Mouse (Mus musculus): ENCODE measurements around the gene Nr5a1. TPM values are rescaled to one million over a fixed set of nuclear protein-coding genes. Genes with fewer than 3 reads are reported as not detected.

The Nr5a1 gene
- total and polyA plus RNA-seq, 3 experiments: 0.04 TPM; not detected in 2

DNA sequence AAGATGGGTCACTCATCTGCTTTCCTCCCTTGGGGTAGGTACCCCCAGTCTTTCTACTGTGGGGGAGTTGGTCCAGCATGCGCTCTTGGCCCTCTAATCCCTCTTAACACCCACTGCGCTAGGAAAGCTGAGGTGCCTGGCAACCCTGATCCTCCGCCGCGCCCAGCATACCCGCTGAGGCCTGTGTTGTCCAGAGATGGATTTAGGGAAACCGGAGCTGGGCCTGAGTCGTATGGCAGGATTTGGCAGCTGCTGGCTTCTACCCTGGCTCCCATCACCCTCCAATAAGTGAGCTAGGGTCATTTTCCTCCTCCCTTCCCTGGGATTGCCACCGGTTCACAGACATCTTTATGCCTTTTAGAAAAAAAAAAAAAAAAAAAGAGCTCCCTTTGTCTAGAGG is 18.6 kb downstream of the Nr5a1 start:
- Histone ChIP-seq H3K27ac (ENCODE audit: insufficient read depth, low read depth) (no peak overlapping the region), H3K36me3 (replicated peaks in 1 of 2; ENCODE audit: control insufficient read depth in 1 of 2, insufficient read depth in 1 of 2, low read length in 1 of 2) (no peaks in the 10 kb centered on the region), H3K9me3 (replicated peaks; ENCODE audit: low read length) (no peaks in the 10 kb centered on the region), H3K4me1 (ENCODE audit: control insufficient read depth in 1 of 2, insufficient read depth in 2 of 2) (no peaks in the 10 kb centered on the region), H3K4me3 (replicated peaks in 1 of 3; ENCODE audit: low read depth in 2 of 3, low read length in 2 of 3, poor library complexity in 1 of 3) (no peak overlapping the region), H3K27me3 (replicated peaks) (peaks cover 57% of the 10 kb centered on the region), H3K79me2 (replicated peaks; ENCODE audit: control insufficient read depth, extremely low read depth, insufficient read depth, poor library complexity, severe bottlenecking) (no peaks in the 10 kb centered on the region), H3K4me2 (ENCODE audit: insufficient read depth, low read depth, poor library complexity, severe bottlenecking) (no peak overlapping the region), H3K9ac (ENCODE audit: insufficient read depth, low read depth) (no peak overlapping the region)
- in situ Hi-C loops (cut with MboI; ENCODE audit: low pct_ligation_motif_present, low pct_unique_long_range_greater_than_20kb, low sequenced_read_pairs): no loop called here
- dilution Hi-C loops (cut with MboI; ENCODE audit: extremely low pct_ligation_motif_present, extremely low pct_unique_long_range_greater_than_20kb, low sequenced_read_pairs): no loop called here
- no peak for TF ChIP-seq CHD1 (IDR thresholded peaks at IDR 0.05; ENCODE audit: low read depth, low read length)
- no peak for TF ChIP-seq MEF2A (IDR thresholded peaks at IDR 0.05; ENCODE audit: borderline replicate concordance, low read depth, low read length)
- no peak for TF ChIP-seq SIN3A (IDR thresholded peaks at IDR 0.05; ENCODE audit: low read length)
- DNase-seq (ENCODE audit: extremely low read depth): no peak

- in situ Hi-C loops (cut with MboI; ENCODE audit: low pct_ligation_motif_present, low pct_unique_long_range_greater_than_20kb, low sequenced_read_pairs) (no loop called here), dilution Hi-C loops (cut with MboI; ENCODE audit: extremely low pct_ligation_motif_present, extremely low pct_unique_long_range_greater_than_20kb, low sequenced_read_pairs) (no loop called here)
- Histone ChIP-seq H3K79me2 (replicated peaks; ENCODE audit: control insufficient read depth, extremely low read depth, insufficient read depth, poor library complexity, severe bottlenecking) (no peaks in the 10 kb centered on the region), H3K4me1 (ENCODE audit: control insufficient read depth in 1 of 2, insufficient read depth in 2 of 2) (peaks cover 0 to 5% of the 10 kb centered on the region in 2 experiments; a peak in 2 of 4 replicates), H3K4me3 (replicated peaks in 1 of 3; ENCODE audit: low read depth in 2 of 3, low read length in 2 of 3, poor library complexity in 1 of 3) (no peak overlapping the region), H3K27ac (ENCODE audit: insufficient read depth, low read depth) (no peak overlapping the region), H3K9me3 (replicated peaks; ENCODE audit: low read length) (no peaks in the 10 kb centered on the region), H3K4me2 (ENCODE audit: insufficient read depth, low read depth, poor library complexity, severe bottlenecking) (no peak overlapping the region), H3K27me3 (replicated peaks) (peaks cover 67% of the 10 kb centered on the region), H3K9ac (ENCODE audit: insufficient read depth, low read depth) (no peak overlapping the region), H3K36me3 (replicated peaks in 1 of 2; ENCODE audit: control insufficient read depth in 1 of 2, insufficient read depth in 1 of 2, low read length in 1 of 2) (no peaks in the 10 kb centered on the region)
- DNase-seq (ENCODE audit: extremely low read depth): peak; percentile 45
- no peak for TF ChIP-seq RCOR1 (conservative IDR thresholded peaks at IDR 0.05; ENCODE audit: low read depth, low read length)
- no peak for TF ChIP-seq SIN3A (IDR thresholded peaks at IDR 0.05; ENCODE audit: low read length)
- no peak for TF ChIP-seq MEF2A (IDR thresholded peaks at IDR 0.05; ENCODE audit: borderline replicate concordance, low read depth, low read length)
- TF ChIP-seq SMC3 (IDR thresholded peaks at IDR 0.05; ENCODE audit: low read depth, low read length): peak; percentile 45
- no peak for TF ChIP-seq ETS1 (conservative IDR thresholded peaks at IDR 0.05; ENCODE audit: low read depth, low read length)
- no peak for TF ChIP-seq JUND (conservative IDR thresholded peaks at IDR 0.05; ENCODE audit: low read depth, low read length)
- TF ChIP-seq CTCF (conservative IDR thresholded peaks at IDR 0.05 in 1 of 2, IDR thresholded peaks at IDR 0.05 in 1 of 2; ENCODE audit: low read depth in 2 of 2, low read length in 2 of 2): peak in 1 of 2 experiments; percentile 69; a peak in 2 of 4 replicates
- no peak for TF ChIP-seq ZNF384 (IDR thresholded peaks at IDR 0.05; ENCODE audit: low read depth, low read length)
- peak; percentile 26 for TF ChIP-seq RAD21 (IDR thresholded peaks at IDR 0.05; ENCODE audit: low read depth, low read length)
- TF ChIP-seq MYC (IDR thresholded peaks at IDR 0.05; ENCODE audit: low read depth, low read length): no peak
- TF ChIP-seq TBP (conservative IDR thresholded peaks at IDR 0.05; ENCODE audit: low read depth, low read length): no peak
- no peak for TF ChIP-seq IRF4 (IDR thresholded peaks at IDR 0.05; ENCODE audit: low read depth, low read length)
- no peak for TF ChIP-seq UBTF (IDR thresholded peaks at IDR 0.05; ENCODE audit: low read depth, low read length)
- no peak for TF ChIP-seq EP300 (IDR thresholded peaks at IDR 0.05; ENCODE audit: low read length)
- TF ChIP-seq JUN (IDR thresholded peaks at IDR 0.05; ENCODE audit: insufficient read depth, low read depth, low read length): no peak
- TF ChIP-seq ZC3H11A (IDR thresholded peaks at IDR 0.05; ENCODE audit: low read depth, low read length): no peak
- no peak for TF ChIP-seq BHLHE40 (IDR thresholded peaks at IDR 0.05; ENCODE audit: low read depth, low read length)
- TF ChIP-seq ZKSCAN1 (IDR thresholded peaks at IDR 0.05; ENCODE audit: borderline replicate concordance, low read depth, low read length): no peak
- no peak for TF ChIP-seq MAX (IDR thresholded peaks at IDR 0.05; ENCODE audit: low read length)
- TF ChIP-seq CHD2 (IDR thresholded peaks at IDR 0.05; ENCODE audit: low read length): no peak
- TF ChIP-seq HCFC1 (IDR thresholded peaks at IDR 0.05; ENCODE audit: low read depth, low read length): no peak
Measured at GRCm38 (mm10) chr2:38691542-38691941, 22.8 kb downstream of the Nr5a1 start.
